Mouse (Mus musculus): ENCODE results near the gene Pgls.

Pgls gene

GRCm38 (mm10) chr8:71554644-71555043 lies 37.3 kb upstream of the Pgls start:
- Histone ChIP-seq H3K4me3 (replicated peaks; ENCODE audit: low read length) (no peak overlapping the region), H3K9me3 (ENCODE audit: low read length) (no peaks in the 10 kb centered on the region), H3K4me1 (replicated peaks; ENCODE audit: low read depth, low read length) (peaks cover 30% of the 10 kb centered on the region), H3K27me3 (ENCODE audit: insufficient read depth, low read length) (peaks cover 48% of the 10 kb centered on the region), H3K36me3 (ENCODE audit: insufficient read depth, low read length) (no peaks in the 10 kb centered on the region)
- no peak for TF ChIP-seq CTCF (conservative IDR thresholded peaks at IDR 0.05; ENCODE audit: low read length)
- TF ChIP-seq NANOG (IDR thresholded peaks at IDR 0.05; ENCODE audit: borderline replicate concordance, low read length): no peak
- no peak for TF ChIP-seq POU5F1 (IDR thresholded peaks at IDR 0.05; ENCODE audit: borderline replicate concordance, low read length)

- Histone ChIP-seq H3K4me3 (replicated peaks; ENCODE audit: low read length) (peak within 1 kb of the TSS; percentile 85), H3K9me3 (ENCODE audit: low read length) (no peaks in the 10 kb centered on the region), H3K4me1 (replicated peaks; ENCODE audit: low read depth, low read length) (peaks cover 37% of the 10 kb centered on the region), H3K27me3 (ENCODE audit: insufficient read depth, low read length) (peaks cover 73% of the 10 kb centered on the region), H3K36me3 (ENCODE audit: insufficient read depth, low read length) (no peaks in the 10 kb centered on the region)
- TF ChIP-seq POU5F1 (IDR thresholded peaks at IDR 0.05; ENCODE audit: borderline replicate concordance, low read length) (no peak), CTCF (conservative IDR thresholded peaks at IDR 0.05; ENCODE audit: low read length) (no peak), NANOG (IDR thresholded peaks at IDR 0.05; ENCODE audit: borderline replicate concordance, low read length) (no peak)
Measured at GRCm38 (mm10) chr8:71558071-71558957, 33.7 kb upstream of the Pgls start, which contains the start of gene Tmem221. Gene Tmem221, minus strand, starts transcription at chr8:71558871.

DNA sequence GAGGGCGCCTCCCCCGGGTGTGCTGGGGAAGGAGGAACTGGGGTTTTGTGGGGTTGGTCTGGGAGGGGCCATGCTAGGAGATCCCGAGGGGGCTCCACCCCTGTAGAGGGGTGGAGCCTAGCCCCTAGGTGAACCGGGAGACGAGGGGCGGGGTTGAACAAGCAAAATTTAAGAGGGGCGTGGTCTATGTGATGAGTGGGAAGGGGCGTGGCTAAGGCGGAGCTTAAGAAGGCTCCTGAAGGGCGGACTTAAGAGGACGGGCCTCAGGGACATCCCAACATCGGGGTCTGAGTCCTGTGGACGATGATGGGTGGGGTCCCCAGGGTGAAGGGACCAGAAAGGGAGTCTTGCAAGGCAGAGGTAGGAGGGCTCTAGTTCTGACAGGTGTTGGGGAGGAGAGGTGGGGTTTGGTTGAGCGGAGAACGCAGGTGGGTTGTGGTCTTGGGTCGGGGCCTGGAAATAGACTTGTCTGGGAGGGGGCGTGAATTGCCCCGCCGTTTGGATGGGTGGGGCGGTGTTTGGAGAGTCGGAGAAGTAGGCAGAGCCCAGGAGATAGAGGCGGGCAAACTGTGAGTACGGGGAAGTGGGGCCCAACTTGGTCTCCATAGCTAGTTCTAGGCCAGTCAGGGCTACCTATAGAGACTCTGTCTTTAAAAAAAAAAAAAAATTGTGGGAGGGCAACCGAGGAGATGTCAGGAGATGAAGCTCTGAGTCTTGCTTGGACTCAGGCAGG lies 32.9 kb upstream of the Pgls start:
- Histone ChIP-seq H3K9me3 (ENCODE audit: low read length) (peaks cover 4% of the 10 kb centered on the region), H3K36me3 (ENCODE audit: insufficient read depth, low read length) (no peaks in the 10 kb centered on the region), H3K4me1 (replicated peaks; ENCODE audit: low read depth, low read length) (peaks cover 37% of the 10 kb centered on the region), H3K4me3 (replicated peaks; ENCODE audit: low read length) (peak overlapping the region; percentile 85), H3K27me3 (ENCODE audit: insufficient read depth, low read length) (peaks cover 77% of the 10 kb centered on the region)
- TF ChIP-seq POU5F1 (IDR thresholded peaks at IDR 0.05; ENCODE audit: borderline replicate concordance, low read length): no peak
- no peak for TF ChIP-seq CTCF (conservative IDR thresholded peaks at IDR 0.05; ENCODE audit: low read length)
- TF ChIP-seq NANOG (IDR thresholded peaks at IDR 0.05; ENCODE audit: borderline replicate concordance, low read length): no peak

GRCm38 (mm10) chr8:71560071-71560470 lies 31.9 kb upstream of the Pgls start:
- Histone ChIP-seq H3K4me3 (replicated peaks; ENCODE audit: low read length) (no peak overlapping the region), H3K36me3 (ENCODE audit: insufficient read depth, low read length) (no peaks in the 10 kb centered on the region), H3K9me3 (ENCODE audit: low read length) (peaks cover 7% of the 10 kb centered on the region), H3K27me3 (ENCODE audit: insufficient read depth, low read length) (peaks cover 80% of the 10 kb centered on the region), H3K4me1 (replicated peaks; ENCODE audit: low read depth, low read length) (peaks cover 29% of the 10 kb centered on the region)
- no peak for TF ChIP-seq CTCF (conservative IDR thresholded peaks at IDR 0.05; ENCODE audit: low read length)
- no peak for TF ChIP-seq POU5F1 (IDR thresholded peaks at IDR 0.05; ENCODE audit: borderline replicate concordance, low read length)
- TF ChIP-seq NANOG (IDR thresholded peaks at IDR 0.05; ENCODE audit: borderline replicate concordance, low read length): no peak

- TF ChIP-seq NANOG (IDR thresholded peaks at IDR 0.05; ENCODE audit: borderline replicate concordance, low read length): no peak
- TF ChIP-seq POU5F1 (IDR thresholded peaks at IDR 0.05; ENCODE audit: borderline replicate concordance, low read length): no peak
- TF ChIP-seq CTCF (conservative IDR thresholded peaks at IDR 0.05; ENCODE audit: low read length): no peak
- Histone ChIP-seq H3K36me3 (ENCODE audit: insufficient read depth, low read length) (no peaks in the 10 kb centered on the region), H3K9me3 (ENCODE audit: low read length) (peaks cover 7% of the 10 kb centered on the region)
Measured at GRCm38 (mm10) chr8:71560765-71561164, 31.2 kb upstream of the Pgls start.

GRCm38 (mm10) chr8:71561401-71561800 lies 30.6 kb upstream of the Pgls start:
- peaks cover 39% of the 10 kb centered on the region for H3K4me1 ChIP-seq (replicated peaks; ENCODE audit: low read depth, low read length)
- H3K9me3 ChIP-seq (ENCODE audit: low read length): peaks cover 7% of the 10 kb centered on the region
- H3K36me3 ChIP-seq (ENCODE audit: insufficient read depth, low read length): no peaks in the 10 kb centered on the region
- H3K27me3 ChIP-seq (ENCODE audit: insufficient read depth, low read length): peaks cover 77% of the 10 kb centered on the region
- no peak overlapping the region for H3K4me3 ChIP-seq (replicated peaks; ENCODE audit: low read length)
- TF ChIP-seq POU5F1 (IDR thresholded peaks at IDR 0.05; ENCODE audit: borderline replicate concordance, low read length) (no peak), NANOG (IDR thresholded peaks at IDR 0.05; ENCODE audit: borderline replicate concordance, low read length) (no peak), CTCF (conservative IDR thresholded peaks at IDR 0.05; ENCODE audit: low read length) (peak; percentile 61)

More at GRCm38 (mm10) chr8:71560765-71561164, 31.2 kb upstream of the Pgls start:
- Histone ChIP-seq H3K4me3 (replicated peaks; ENCODE audit: low read length) (no peak overlapping the region), H3K4me1 (replicated peaks; ENCODE audit: low read depth, low read length) (peaks cover 33% of the 10 kb centered on the region), H3K27me3 (ENCODE audit: insufficient read depth, low read length) (peaks cover 77% of the 10 kb centered on the region)

GRCm38 (mm10) chr8:71562751-71563150 lies 29.2 kb upstream of the Pgls start:
- H3K9me3 ChIP-seq (ENCODE audit: low read length): peaks cover 7% of the 10 kb centered on the region
- no peaks in the 10 kb centered on the region for H3K36me3 ChIP-seq (ENCODE audit: insufficient read depth, low read length)
- peaks cover 72% of the 10 kb centered on the region for H3K27me3 ChIP-seq (ENCODE audit: insufficient read depth, low read length)
- TF ChIP-seq POU5F1 (IDR thresholded peaks at IDR 0.05; ENCODE audit: borderline replicate concordance, low read length): no peak
- no peak for TF ChIP-seq NANOG (IDR thresholded peaks at IDR 0.05; ENCODE audit: borderline replicate concordance, low read length)
- TF ChIP-seq CTCF (conservative IDR thresholded peaks at IDR 0.05; ENCODE audit: low read length): no peak
- H3K4me1 ChIP-seq (replicated peaks; ENCODE audit: low read depth, low read length): peaks cover 49% of the 10 kb centered on the region
- H3K4me3 ChIP-seq (replicated peaks; ENCODE audit: low read length): peak overlapping the region; percentile 76

GRCm38 (mm10) chr8:71563992-71564391 lies 28.0 kb upstream of the Pgls start:
- H3K27me3 ChIP-seq (ENCODE audit: insufficient read depth, low read length): peaks cover 67% of the 10 kb centered on the region
- no peaks in the 10 kb centered on the region for H3K36me3 ChIP-seq (ENCODE audit: insufficient read depth, low read length)
- H3K4me3 ChIP-seq (replicated peaks; ENCODE audit: low read length): no peak overlapping the region
- TF ChIP-seq POU5F1 (IDR thresholded peaks at IDR 0.05; ENCODE audit: borderline replicate concordance, low read length) (no peak), NANOG (IDR thresholded peaks at IDR 0.05; ENCODE audit: borderline replicate concordance, low read length) (no peak), CTCF (conservative IDR thresholded peaks at IDR 0.05; ENCODE audit: low read length) (peak; percentile 64)
- H3K4me1 ChIP-seq (replicated peaks; ENCODE audit: low read depth, low read length): peaks cover 56% of the 10 kb centered on the region
- peaks cover 7% of the 10 kb centered on the region for H3K9me3 ChIP-seq (ENCODE audit: low read length)

Data from E14TG2a.4 (cell line).